Mouse (Mus musculus) lung, postnatal 36 days (tissue): ENCODE measurements around the gene Kncn.

Source experiments
- DNase-seq: peaks from one replicate; pipeline ENCODE4 v3.0.0; 2022; ENCODE audit warnings: mixed read lengths

Gene Kncn

DNA sequence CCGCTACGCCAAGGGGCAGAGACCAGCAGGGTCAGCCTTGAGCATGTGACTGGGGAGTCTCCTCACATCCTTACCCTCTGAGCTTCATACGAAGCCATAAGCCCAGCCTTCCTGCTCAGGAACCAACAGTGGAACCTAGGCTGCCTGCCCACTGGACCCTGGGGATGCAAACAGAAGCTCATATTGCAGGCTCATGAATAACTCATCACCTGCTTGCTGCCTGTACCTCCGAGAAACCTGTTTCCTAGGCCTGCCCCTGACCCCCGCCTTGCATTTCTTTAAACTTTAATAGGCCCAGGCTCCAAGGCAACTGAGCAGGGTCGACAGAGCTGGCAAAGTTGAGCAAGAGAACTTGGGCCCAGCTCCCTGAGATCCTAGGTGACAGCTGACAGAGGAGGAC lies at the start of gene Kncn:
TSS of gene Kncn (plus strand) at position 379 of the 400 bp plus-strand sequence.
- DNase-seq = no peak

DNA sequence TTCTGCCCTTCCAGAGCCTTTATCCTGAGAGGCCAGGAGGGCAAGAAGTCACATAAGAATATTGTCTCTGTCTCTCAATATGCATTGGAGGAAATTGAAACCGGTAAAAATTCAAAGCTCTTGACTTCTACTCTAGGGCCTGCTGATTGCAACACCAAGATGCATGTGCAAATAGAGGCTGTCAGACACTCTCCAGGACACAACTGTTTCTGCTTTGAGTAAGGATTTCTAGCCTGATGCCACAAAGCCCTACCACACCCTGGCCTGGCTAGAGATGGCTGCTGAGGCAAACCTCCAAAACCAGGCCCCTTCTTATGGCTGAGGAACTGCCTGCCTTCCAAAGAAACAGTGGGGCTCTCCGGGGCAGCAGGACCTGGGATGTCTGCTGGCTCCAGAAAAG lies 48.6 kb upstream of the Kncn start:
- DNase-seq = peak; percentile 63

DNA sequence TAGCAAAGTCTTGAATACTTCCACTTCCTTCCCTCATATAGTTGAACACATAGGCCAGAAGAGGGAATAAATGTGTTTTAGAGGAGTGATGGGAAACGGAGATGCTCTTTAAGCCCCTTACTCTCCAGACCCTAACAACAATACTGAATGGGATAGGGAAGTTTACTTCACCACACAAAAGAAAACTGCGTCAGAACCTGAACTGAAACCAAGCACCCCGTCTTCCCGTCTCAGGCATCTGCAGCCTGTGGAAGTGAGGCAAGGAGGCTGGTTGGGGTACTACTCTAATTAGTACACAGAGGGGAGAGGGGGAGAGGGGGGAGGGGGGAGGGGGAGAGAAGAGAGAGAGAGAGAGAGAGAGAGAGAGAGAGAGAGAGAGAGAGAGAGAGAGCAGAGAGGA lies 46.0 kb upstream of the Kncn start:
- no peak for DNase-seq

DNA sequence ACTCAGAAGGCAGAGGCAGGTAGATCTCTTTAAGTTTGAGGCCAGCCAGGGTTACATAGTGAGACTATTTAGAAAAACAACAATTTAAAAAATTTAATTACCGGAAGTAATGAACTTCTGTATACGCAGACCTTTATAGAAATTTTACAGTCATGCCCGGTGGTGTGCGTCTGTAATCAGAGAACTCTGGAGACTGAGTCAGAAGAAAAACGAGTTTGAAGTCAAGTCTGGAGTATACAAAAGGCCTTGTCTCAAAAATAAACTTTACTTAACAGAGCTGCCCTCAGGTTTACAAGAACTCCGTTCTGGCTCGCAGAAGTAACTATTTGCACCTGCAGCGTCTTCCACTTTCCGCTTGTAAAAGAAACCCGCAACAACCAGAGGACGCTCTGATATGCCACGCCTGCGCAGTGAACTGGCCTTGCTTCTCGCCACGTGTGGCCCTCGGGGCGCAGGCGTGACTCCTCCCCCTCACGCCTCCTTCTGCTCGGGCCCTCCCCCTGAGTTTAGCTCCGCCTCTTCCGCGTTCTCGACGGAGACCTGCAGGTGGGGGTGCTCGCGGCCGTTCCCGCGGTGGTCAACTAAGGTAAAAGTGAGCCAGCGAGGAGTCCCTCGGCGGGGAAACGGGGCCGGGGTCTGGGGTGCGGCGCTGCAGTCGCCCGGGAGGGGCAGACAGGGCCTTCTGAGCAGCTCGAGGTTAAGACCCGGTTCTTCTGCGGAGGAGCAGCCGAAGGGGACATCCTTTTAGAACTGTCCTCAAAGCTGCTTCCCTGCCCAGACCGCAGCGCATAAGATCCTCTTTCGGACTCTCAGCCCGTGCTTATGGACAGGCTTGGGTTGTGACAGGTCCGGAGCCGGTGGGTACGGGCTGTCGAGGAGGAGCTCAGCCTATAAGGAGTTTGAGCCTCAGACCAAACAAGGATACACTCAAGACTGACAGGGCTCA lies 45.2 kb upstream of the Kncn start, which contains the start of gene Mknk1:
TSS of gene Mknk1 (plus strand) at position 503 of the 946 bp plus-strand sequence.
- peak; percentile 96 for DNase-seq

DNA sequence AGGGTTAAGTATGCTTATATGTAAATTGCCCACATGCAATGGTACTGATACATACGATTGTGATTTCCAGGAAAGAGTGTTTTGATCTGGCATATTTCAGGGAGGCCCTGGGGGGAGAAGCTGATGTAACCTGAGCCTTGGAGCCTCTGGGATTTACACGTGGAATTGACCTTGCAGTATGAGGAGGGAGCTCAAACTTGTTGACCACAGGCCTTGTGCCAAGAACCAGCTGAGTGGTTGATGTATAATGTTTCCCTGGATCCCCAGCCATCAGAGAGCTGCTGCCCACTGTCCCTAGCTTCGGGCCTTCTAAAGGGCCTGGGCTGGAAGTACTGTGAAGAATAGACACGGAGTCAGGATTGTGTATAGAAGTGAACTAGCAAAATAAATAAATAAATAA lies 44.2 kb upstream of the Kncn start:
- peak; percentile 43 for DNase-seq

DNA sequence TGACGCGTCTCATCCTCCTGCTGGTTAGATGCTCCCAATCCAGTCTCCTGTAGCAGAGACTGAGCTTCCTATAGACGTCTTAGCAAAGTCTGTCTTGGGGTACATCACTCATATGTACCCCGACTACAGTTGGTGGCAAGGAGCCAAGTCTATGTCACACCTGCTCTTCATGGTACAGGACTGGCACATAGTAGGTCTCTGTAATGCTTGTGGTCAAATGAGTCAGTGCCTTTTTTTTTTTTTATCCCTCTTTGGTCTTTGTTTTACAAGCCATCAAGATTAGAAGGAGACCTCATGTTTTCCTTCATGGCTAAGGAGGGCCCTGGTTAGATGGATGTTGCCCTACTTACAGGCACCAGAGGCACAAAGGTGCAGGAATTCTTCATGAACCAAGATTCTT lies 43.4 kb upstream of the Kncn start:
- DNase-seq = no peak

DNA sequence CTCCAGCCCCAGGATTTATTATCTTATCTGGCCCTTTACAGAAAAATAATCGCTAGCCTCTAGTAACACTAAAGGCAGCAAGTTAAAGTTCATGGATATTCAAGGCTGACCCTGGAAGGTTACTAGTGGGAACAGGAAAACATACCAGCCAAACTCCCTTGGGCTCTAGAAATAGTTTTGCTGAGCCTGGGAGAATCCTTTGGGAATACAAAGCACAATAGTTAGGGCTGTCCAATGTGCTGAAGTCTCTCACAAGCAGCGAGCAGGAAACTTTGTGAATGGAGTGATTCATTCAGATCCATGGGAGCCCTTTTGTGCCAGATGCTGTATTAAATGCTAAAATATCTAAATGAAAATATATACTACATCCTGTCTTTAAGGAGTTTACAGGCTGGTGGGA lies 37.5 kb upstream of the Kncn start:
- no peak for DNase-seq

DNA sequence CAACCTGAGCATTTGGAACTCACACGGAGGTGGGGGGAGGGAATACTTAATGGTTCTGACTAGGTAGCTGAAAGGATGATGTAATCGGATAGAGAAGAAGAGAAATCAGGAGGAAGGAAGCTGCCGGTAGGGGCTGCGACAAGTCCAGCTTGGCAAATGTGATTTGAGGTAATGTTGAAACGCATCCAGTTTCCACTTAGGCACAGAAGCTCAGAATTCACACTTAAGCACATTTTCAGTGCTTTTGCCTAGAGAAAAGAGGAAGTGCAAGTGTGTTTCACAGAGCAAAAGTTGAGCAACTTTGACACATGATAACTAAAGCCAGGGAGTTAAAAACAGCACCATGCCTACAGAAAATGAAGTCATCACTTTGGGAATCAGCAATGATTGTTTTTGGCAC lies 36.8 kb upstream of the Kncn start:
- DNase-seq = peak; percentile 61

DNA sequence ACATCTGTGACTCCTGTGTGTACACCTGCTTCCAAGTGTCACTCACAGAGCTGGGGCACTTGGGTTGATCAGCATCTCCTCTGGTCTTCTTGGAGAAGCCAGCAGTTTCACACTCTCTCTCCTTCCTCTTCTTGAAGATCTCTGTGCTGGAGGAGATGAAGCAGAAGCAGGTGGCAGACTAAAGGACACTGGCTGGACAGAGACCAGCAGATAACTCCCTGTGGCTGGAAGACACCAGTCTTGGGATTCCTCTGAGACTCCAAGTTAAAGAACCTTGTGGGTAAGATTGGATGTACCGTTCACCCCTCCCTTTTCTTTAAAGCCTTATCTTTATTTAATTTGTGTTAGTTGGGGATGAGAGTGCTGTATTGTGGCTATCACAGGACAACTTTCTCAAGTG lies 36.1 kb upstream of the Kncn start:
- no peak for DNase-seq

DNA sequence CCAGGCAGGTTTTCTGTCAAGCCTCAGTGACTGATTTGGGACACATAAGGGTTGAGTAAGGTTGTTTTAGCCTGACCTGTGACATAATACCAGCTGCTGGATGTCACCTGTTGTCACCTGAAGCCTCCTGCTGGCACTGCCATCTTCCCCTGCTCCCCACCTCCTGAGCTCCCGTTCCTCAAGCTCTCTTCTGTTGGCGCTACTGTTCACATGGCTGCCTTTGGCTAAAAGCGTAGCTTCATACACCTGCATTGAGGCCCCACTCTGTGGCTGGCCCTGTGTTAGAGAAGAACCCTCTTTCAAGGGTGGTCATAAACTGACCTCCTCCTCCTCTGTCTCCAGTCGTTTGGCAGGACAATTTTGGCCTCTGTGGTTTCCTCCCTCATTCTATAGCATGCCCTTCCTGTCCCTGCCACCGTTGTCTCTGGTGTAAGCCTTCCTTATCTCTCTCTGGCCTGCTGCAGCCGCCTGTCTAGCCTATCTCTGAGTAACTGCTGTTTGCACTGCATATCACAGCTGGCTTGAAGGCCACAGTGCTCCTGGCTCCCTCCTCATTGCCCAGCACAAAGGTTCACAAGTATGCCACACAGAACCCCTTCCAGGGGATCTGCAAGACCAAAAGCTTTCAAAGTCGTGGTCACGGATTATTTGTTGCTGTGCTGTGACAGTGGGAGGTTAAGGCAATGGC lies 35.1 kb upstream of the Kncn start:
- DNase-seq = no peak

DNA sequence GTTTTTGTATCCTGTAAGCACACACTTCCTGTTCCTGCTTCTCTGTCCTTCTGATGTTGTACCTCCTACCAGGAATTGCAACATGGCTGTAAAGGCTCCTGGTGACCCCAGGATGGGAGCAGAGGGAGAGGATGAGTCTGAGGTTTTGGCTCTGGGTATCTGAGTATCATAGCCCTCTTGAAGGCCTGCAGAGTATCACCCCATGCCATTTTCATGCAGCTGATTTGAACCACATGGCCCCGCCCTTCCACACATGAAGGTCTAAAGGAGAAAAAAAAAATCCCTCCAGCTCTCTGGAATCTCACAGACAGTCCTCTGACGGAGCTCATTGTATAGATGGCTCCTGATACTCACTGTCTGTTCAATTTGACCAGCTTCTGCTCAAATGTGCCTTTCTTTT lies 34.1 kb upstream of the Kncn start:
- peak; percentile 41 for DNase-seq

DNA sequence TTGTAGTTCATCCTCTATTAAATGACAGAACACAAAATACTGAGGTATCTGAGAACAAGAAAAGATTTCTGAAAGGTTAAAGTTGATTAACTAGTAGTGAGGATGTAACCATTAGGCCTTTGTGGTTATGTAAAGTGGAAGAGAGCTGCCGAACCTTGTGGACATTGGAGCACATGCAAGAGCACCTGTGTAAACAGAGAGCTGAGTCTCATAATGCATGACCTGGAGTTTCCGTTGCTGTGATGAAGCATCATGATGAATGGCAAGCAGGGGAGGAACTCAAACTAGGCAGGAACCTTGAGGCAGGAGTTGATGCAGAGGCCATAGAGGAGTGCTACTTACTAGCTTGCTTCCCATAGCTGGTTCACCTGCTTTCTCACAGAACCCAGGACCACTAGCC lies 33.6 kb upstream of the Kncn start:
- DNase-seq = no peak

DNA sequence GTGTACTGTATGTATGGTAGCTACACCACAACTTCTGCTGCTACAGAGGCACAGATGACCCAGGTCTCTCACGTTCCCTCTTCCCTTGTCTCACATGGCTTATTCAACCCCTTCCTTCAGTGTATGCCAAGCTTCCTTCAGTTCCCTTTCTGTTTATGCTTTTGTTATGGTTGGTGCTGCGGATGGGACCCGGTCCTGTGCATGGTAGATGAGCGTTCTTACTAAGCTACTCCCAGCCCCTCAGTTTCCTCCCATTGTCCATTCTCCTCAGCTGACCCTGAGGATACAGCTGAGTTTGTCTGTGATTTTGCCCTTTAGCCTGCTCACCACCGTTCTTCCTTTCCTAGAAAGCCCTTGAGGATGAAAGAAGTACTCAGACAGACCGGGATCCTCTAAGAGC lies 32.6 kb upstream of the Kncn start:
- peak; percentile 67 for DNase-seq

DNA sequence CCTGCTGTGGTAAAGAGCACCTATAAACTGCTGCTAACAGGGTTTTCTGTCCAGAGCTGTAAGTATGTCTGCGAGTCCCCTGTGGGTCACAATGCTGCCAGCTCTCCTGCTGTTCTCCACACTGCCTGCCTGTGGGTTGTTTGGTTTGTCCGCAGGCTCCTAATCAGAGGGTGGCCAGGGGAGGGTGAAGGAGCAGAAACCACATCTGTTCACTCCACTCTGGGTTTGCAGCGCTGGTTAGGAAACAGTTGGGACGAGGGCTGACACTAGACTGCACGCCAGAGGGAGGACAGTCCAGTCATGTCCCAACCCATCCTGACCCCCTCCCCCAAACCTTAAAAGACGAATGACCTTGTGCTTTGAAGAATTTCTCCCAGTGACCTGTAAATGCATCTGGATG lies 29.1 kb upstream of the Kncn start:
- no peak for DNase-seq

DNA sequence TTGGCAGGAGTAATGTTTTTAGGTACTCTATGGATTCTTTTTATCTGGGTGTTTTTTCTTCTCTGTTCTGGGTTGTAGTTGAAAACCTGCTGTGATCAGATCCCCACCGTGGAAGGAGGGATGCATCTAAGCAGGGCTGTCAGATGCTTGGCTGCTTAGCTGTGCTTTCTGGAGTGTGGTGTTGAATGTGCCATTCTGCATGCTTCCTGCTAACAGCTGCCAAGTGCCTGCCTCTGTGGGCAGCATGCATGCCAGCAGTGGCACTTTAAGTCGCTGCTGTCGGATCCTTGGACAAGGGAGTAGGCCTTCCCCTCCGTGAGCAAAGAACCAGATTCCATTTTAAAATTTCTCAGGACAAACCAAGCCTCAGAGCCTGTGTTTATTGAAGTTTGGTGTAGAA lies 28.6 kb upstream of the Kncn start:
- DNase-seq = no peak

DNA sequence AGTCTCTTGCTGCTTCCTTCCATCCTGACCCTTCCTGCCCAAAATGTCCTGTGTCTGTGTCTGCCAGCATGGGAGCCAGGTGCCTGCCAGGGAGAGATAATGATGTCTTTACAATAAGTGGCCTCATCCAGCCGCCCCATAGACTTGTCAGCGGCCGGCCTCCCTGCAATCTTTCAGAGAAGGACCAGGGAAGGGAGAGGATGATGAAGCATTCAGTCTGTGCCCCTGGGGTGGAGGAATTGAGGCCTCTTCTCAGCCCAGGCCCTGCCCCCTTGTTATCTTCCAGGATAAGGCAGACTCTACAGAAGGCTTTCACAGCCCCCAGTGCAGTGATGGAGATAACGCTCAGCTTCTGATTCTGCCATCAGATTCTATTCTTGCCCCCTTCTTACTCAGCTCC lies 27.9 kb upstream of the Kncn start:
- DNase-seq = no peak

DNA sequence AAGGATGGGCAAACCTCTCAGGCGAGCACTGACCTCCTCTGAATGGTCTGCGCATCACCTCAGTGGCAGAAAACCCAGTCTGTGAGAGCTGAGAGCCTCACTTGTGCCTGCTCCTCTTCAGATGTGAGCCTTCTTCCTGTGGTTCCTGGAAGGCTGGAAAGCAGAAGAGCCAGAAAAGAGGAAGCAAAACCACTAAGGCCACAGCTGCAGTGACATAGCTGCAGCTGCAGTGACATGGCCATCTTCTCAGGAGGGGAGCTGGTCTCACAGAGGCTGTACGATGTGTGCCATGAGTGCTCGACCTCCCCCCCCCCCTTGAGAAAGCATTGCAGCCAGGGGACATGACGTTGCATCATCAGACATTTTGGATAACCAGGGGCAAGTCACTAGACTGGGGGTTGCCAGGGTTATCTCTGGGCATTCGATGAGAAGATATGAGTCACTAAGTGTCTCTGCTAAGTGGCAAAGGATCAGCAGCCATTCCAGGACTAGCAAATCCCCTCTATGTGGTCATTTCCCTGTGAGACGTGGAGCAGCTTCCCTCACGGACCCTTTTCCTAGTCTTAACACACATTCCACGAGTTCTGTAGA lies 26.8 kb upstream of the Kncn start:
- DNase-seq = peak; percentile 46

DNA sequence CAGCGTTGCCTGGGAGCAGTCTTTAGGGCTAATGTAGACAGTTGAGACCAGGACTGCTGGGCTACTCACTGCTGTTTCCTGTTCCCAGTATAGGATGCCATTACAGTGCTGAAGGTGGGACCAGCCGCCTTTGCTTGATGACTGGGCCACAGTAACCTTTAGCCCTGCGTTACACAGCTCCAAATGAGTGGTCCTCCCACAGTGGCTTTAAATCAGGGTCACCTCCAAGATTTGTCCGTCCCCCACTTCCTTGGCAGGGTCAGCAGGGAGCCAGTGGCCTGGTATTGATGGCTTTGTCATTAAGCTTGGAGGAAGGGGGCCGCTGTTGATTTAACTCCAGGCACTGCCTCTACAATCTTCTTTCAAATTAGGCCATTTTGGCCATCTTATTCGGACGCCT lies 20.8 kb upstream of the Kncn start:
- DNase-seq = no peak

DNA sequence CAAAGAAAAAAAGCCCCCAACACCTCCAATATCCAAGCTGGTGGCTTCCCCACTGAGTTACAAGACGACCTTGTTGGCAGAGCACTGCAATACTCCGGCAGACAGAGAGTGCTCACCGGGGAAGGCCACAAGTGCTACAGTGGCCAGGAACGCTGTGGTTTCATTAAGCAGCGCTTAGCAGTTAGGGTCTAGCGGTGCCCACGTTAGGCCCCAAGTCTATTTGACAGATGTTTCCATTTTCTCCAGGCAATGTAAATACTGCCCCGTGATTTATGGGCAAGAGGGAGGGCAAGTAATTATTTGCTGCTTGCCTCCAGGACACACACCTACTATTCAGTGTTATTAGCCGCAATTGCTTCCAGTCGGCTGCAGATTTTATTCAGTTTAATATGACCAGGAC lies 20.3 kb upstream of the Kncn start:
- no peak for DNase-seq

DNA sequence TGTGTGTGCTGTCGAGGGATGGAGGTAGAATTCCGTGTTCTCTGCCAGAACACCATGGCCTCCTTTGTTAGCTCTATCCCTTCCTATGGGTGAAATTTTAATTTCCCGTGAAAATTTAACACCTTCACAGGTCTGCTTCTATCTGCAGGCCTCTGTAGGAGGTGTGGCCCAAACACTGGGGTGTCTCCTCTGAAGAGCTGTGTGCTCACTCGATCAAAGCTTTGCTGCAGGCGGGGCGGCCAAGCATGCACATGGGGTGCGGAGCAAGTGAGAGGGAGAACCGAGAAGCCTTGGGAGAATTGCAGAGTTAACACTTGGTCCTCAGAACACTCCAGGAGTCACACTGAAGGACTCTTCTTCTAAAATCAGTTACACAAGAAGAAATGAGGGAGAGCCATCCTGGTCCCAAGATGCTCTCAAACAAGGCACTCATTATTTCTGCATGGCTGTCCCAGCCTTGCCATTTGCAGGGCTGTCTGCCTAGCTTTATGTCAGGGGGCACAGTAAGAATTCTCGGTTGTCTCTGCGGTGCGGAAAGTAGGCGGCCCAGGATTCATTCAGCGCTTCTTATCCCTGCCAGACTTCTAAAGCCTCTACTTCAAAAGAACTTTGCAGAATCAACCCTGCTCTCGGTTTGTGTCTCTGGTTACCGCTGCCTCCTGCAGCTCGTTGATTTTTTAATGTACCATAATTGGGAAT lies 14.5 kb upstream of the Kncn start:
- no peak for DNase-seq

DNA sequence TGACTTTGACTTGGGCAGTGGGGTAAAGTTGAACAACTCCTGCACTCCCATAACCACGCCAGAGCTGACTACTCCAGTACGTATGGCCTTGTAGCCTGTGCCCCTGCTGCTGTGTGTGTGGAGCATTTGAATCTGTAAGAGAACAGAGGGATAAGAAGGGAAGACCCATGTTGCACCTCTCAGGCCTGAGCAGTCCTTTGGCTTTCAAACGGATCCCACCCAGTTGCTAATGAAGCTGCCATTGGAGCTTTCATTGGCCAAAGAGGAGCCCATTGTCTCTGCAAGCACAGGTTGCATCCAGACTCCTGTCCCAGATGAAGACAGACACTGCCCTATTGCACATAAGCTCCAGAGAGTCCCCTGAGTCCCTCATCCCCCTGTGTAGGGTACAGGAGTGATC lies 11.0 kb upstream of the Kncn start:
- no peak for DNase-seq

DNA sequence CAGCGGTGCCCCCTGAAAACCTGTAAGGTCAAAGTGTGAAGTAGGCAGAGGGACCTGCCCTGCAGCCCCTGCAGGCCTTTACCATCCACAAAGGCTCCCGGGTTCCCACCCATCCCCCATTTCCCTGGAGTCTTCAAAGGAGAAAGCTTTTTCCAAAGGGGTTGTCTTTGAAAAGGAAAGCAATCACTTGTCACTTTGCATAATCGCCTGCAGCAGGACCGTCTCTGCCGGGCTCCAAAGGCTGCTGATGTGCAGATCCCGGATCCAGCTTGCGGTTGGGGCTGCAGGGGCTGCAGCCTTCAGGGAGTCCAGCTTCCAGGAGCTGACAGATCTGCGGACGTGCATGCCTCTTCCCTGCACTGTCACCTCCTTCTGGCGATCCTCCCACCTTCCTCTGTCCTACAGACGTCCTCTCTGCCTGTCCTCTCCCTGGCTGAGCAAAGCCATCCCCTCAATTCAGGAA lies 6.0 kb upstream of the Kncn start:
- no peak for DNase-seq

DNA sequence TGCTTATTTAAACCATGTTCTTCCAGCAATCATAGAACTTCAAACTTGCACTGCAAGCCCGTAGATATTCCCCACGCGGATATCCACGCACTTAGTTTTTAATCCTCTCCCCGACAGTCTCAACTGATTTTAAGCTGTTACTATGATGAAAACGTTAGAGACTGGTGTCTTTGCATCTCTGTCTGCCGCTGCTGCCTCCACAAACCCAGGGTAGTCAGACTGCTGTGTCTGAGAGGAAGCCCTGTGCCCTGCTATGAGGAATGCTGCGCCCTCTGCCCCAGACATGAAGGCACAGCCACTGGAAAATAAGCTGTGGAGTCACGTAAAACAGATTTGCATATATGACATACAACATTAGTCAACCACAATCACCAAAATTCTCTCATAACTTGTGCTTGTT lies 5.4 kb upstream of the Kncn start:
- no peak for DNase-seq
